Mouse (Mus musculus) bone marrow macrophage, adult 2 months (primary cell): ENCODE measurements around the gene Lats2. TPM values are rescaled to one million over a fixed set of nuclear protein-coding genes. Genes with fewer than 3 reads are reported as not detected.

Experiments used
- H3K27ac ChIP-seq: 2 replicates; pipeline ENCODE4 v1.5.1; 2012; ENCODE audit warnings: low read depth, low read length; ENCODE audit not compliant: insufficient read depth
- H3K4me1 ChIP-seq: 2 replicates; pipeline ENCODE4 v1.6.1; 2012; ENCODE audit warnings: low read length; ENCODE audit not compliant: control insufficient read depth, insufficient read depth
- H3K4me3 ChIP-seq: 2 replicates; pipeline ENCODE4 v1.5.1; 2012; ENCODE audit warnings: mild to moderate bottlenecking, low read length, moderate library complexity; ENCODE audit not compliant: insufficient read depth
- CTCF ChIP-seq: IDR thresholded peaks from 2 replicates; pipeline ENCODE4 v1.5.1; 2012; ENCODE audit warnings: low read depth, mild to moderate bottlenecking, low read length, moderate library complexity
- POLR2A ChIP-seq: IDR thresholded peaks from 2 replicates; pipeline ENCODE4 v1.6.1; 2012; ENCODE audit warnings: mild to moderate bottlenecking, low read depth, low read length, borderline replicate concordance
- polyA plus RNA-seq: library from polyadenylated mRNA; stranded (reverse); fragments of >200 nt; gene quantifications from 2 replicates; pipeline ENCODE4 v1.2.4, GENCODE M21; 2012; ENCODE audit not compliant: missing spikeins, insufficient read depth, insufficient read length

Lats2 gene
- polyA plus RNA-seq, 1 experiment = 27.6 TPM

DNA sequence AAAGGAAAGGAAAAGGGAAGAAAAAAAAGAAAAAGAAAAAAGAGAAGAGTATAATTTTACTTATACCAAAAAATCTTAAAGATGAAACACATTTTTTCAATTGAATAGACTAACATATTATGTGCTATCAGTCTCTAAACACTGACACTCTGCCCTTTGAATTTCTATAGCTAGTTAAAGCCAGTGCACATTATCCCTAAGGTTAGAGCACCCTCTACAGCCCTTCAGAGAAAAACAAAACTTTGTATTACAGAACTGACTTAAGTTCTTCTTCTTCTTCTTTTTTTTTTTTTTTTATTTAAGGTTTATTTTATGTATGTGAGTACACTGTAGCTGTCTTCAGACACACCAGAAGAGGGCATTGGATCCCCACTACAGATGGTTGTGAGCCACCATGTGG lies 108.7 kb downstream of the Lats2 start:
- Histone ChIP-seq H3K4me3 (no peak overlapping the region), H3K4me1 (no peaks in the 10 kb centered on the region), H3K27ac (no peak overlapping the region)
- no peak for TF ChIP-seq POLR2A
- no peak for TF ChIP-seq CTCF

DNA sequence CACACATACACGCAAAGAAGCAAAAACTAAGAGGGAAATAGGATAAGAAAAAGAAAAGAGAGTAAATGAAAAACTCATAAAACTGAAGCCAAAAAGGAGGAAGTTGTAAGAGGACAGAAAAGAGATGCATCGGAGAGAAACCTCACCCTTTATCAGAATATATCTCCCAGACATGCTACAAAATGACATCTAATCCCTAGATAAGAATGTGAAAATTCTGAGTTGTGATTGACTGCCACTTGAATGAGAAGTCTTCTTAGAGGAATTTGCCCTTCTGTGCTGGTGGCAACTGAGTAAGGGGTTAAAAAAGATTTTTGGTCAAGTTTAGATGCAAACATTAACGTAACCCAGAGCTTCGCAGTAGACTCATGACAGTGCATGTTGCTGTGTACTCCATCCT lies 112.0 kb downstream of the Lats2 start:
- H3K27ac ChIP-seq = no peak overlapping the region
- H3K4me3 ChIP-seq = no peak overlapping the region
- TF ChIP-seq CTCF = no peak
- peaks cover 3% of the 10 kb centered on the region; the same call in 1 of the 2 replicates for H3K4me1 ChIP-seq

Other genes starting within 250 kb of the Lats2 start
- gene Il17d, start 233.6 kb downstream of the Lats2 start, polyA plus RNA-seq = not detected in 2 replicates
- 30.7 and 32.2 TPM in 2 replicates for gene Eef1akmt1, start 186.8 kb downstream of the Lats2 start, polyA plus RNA-seq
- gene Xpo4, start 93.0 kb downstream of the Lats2 start, polyA plus RNA-seq = 8.8 and 8.9 TPM in 2 replicates
- gene Gm49361, start 12.3 kb downstream of the Lats2 start, polyA plus RNA-seq = not detected in 2 replicates
- gene Sap18, start 39.8 kb upstream of the Lats2 start, polyA plus RNA-seq = 13.7 and 76.3 TPM in 2 replicates
- gene Ska3, start 67.8 kb upstream of the Lats2 start, polyA plus RNA-seq = 12.0 and 13.3 TPM in 2 replicates
- gene Mrpl57, start 67.8 kb upstream of the Lats2 start, polyA plus RNA-seq = 53.4 and 65.6 TPM in 2 replicates
- gene Zdhhc20, start 131.9 kb upstream of the Lats2 start, polyA plus RNA-seq = 52.4 and 58.7 TPM in 2 replicates
- 48.2 and 52.2 TPM in 2 replicates for gene Micu2, start 240.9 kb upstream of the Lats2 start, polyA plus RNA-seq